Mouse (Mus musculus) left cerebral cortex, postnatal 4 days (tissue): ENCODE results near the gene Pdap1. TPM values are rescaled to one million over a fixed set of nuclear protein-coding genes. Genes with fewer than 3 reads are reported as not detected.
"Not testable (repeated sequence)": the region's sequence is repeated elsewhere in the genome, so short reads cannot be mapped to it uniquely, and the experiment has no call there.

Experiments used
- DNase-seq: peaks from one replicate; pipeline ENCODE4 v3.0.0-alpha.2; 2022
- intact Hi-C: fragments of 180-260 bp; cut with DNase I; formaldehyde crosslinking; loops from one replicate; pipeline ENCODE4 v1.15.1; 2025
- total RNA-seq, 2 experiments: library from RNA; stranded (reverse); gene quantifications; 2 replicates each; pipeline ENCODE4 v1.2.3; 2021

Gene Pdap1
- total RNA-seq: 100 to 1,000 TPM; 136 to 144 TPM

GRCm38 (mm10) chr5:145139571-145140519, at the start of gene Pdap1, which contains the start of gene Bud31:
Gene Pdap1 (minus strand): TSS chr5:145140238.
Gene Bud31 (plus strand): TSS chr5:145140362.
- peak; percentile 94 for DNase-seq
- intact Hi-C loops: no loop called here

GRCm38 (mm10) chr5:145189416-145189815, 49.4 kb upstream of the Pdap1 start:
- no peak for DNase-seq
- intact Hi-C loops: no loop called here

- intact Hi-C loops: no loop called here
These were observed 45.2 kb upstream of the Pdap1 start for GRCm38 (mm10) chr5:145185244-145185643.

GRCm38 (mm10) chr5:145178461-145178980, 38.5 kb upstream of the Pdap1 start:
- intact Hi-C loops: no loop called here

More at GRCm38 (mm10) chr5:145185244-145185643, 45.2 kb upstream of the Pdap1 start:
- DNase-seq: no peak

GRCm38 (mm10) chr5:145167306-145167661, 27.2 kb upstream of the Pdap1 start:
- DNase-seq: no peak
- intact Hi-C loops: no loop called here

More at GRCm38 (mm10) chr5:145178461-145178980, 38.5 kb upstream of the Pdap1 start:
- DNase-seq: no peak

GRCm38 (mm10) chr5:145166536-145167305, 26.7 kb upstream of the Pdap1 start, which contains the start of the genes Ptcd1 and Cpsf4:
Gene Ptcd1 (minus strand): TSS chr5:145167108.
Gene Cpsf4 (plus strand): TSS chr5:145167213.
- DNase-seq: peak; percentile 99
- intact Hi-C loops: no loop called here

- intact Hi-C loops: no loop called here
- DNase-seq: no peak
These were observed 25.1 kb upstream of the Pdap1 start for GRCm38 (mm10) chr5:145165184-145165583.

- DNase-seq: no peak
- intact Hi-C loops: no loop called here
These were observed 24.7 kb upstream of the Pdap1 start for GRCm38 (mm10) chr5:145164710-145165109.

- DNase-seq: no peak
These were observed 21.3 kb upstream of the Pdap1 start for GRCm38 (mm10) chr5:145161361-145161760.

GRCm38 (mm10) chr5:145152690-145153089, 12.7 kb upstream of the Pdap1 start:
- DNase-seq: no peak
- intact Hi-C loops: no loop called here

More at GRCm38 (mm10) chr5:145161361-145161760, 21.3 kb upstream of the Pdap1 start:
- intact Hi-C loops: no loop called here

GRCm38 (mm10) chr5:145149294-145149693, 9.3 kb upstream of the Pdap1 start:
- DNase-seq: no peak
- intact Hi-C loops: no loop called here

- intact Hi-C loops: no loop called here
- DNase-seq: no peak
These were observed 7.7 kb upstream of the Pdap1 start for GRCm38 (mm10) chr5:145147748-145148147.

GRCm38 (mm10) chr5:145140611-145141010, 573 bp upstream of the Pdap1 start:
- intact Hi-C loops: no loop called here
- DNase-seq: no peak

- DNase-seq: peak; percentile 23
- intact Hi-C loops: no loop called here
These were observed 1.2 kb downstream of the Pdap1 start for GRCm38 (mm10) chr5:145138836-145139235.

- DNase-seq, intact Hi-C loops: not testable (repeated sequence)
These were observed 6.8 kb downstream of the Pdap1 start for GRCm38 (mm10) chr5:145133275-145133674.

- intact Hi-C loops: no loop called here
- no peak for DNase-seq
These were observed 9.0 kb downstream of the Pdap1 start for GRCm38 (mm10) chr5:145130995-145131394.

GRCm38 (mm10) chr5:145130191-145130590, 9.8 kb downstream of the Pdap1 start:
- DNase-seq: no peak
- intact Hi-C loops: no loop called here

- intact Hi-C loops, DNase-seq: not testable (repeated sequence)
These were observed 10.3 kb downstream of the Pdap1 start for GRCm38 (mm10) chr5:145129773-145130172.

GRCm38 (mm10) chr5:145129124-145129523, 10.9 kb downstream of the Pdap1 start:
- intact Hi-C loops: no loop called here
- no peak for DNase-seq

GRCm38 (mm10) chr5:145126580-145126979, 13.5 kb downstream of the Pdap1 start:
- intact Hi-C loops: no loop called here

GRCm38 (mm10) chr5:145123396-145123795, 16.6 kb downstream of the Pdap1 start:
- no peak for DNase-seq
- intact Hi-C loops: no loop called here

More at GRCm38 (mm10) chr5:145126580-145126979, 13.5 kb downstream of the Pdap1 start:
- no peak for DNase-seq
